Mouse (Mus musculus): ENCODE measurements around the gene Madcam1.

- TF ChIP-seq POLR2A (IDR thresholded peaks at IDR 0.05; ENCODE audit: low read depth, low read length) = no peak
- TF ChIP-seq CTCF (IDR thresholded peaks at IDR 0.05; ENCODE audit: extremely low read depth, insufficient read depth, insufficient read length, insufficient replicate concordance) = no peak
Measured at GRCm38 (mm10) chr10:79683726-79684640, 19.6 kb downstream of the Madcam1 start.

Measured in spleen, adult 2 months (tissue).